Mouse (Mus musculus): ENCODE data around the gene Pitpnc1.

Pitpnc1 gene

DNA sequence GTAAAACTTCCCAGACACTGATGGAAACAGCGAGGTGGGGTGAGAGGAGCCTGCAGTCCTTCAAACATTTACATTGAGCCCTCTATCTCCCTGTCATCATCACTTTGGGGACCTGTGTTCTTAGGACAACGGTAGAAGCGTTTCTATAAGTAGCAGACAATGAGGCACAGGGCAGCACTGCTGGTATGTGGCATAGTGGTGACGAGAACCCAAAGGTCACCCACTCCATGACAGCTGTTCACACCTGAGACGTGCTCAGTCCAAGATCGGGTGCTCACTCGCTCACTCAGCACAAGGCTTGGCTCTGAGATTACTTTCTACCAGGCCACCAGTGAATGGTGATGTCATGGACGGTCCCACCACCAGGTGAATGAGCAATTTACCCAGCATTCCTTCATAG lies 286.7 kb downstream of the Pitpnc1 start:
- CTCF ChIA-PET, result interaction anchor here (0.6 kb wide), 1 partner anchor 50 kb away, joined by 4 read pairs; no protein-coding TSS in a partner anchor

DNA sequence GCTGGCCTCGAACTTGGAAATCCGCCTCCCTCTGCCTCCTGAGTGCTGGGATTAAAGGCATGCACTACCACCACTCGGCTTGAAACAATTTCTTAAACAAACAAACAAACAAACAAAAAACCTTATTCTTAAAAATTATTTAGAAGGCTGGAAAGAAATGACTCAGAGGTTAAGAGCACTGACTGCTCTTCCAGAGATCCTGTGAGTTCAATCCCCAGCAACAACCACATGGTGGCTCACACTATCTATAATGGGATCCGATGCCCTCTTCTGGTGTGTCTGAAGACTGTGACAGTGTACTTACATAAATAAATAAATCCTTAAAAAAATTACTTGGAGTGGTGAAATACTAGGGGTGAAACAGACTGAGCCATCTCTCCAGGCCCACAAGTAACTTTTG lies 309.3 kb downstream of the Pitpnc1 start:
- CTCF ChIA-PET, result no interaction called here

DNA sequence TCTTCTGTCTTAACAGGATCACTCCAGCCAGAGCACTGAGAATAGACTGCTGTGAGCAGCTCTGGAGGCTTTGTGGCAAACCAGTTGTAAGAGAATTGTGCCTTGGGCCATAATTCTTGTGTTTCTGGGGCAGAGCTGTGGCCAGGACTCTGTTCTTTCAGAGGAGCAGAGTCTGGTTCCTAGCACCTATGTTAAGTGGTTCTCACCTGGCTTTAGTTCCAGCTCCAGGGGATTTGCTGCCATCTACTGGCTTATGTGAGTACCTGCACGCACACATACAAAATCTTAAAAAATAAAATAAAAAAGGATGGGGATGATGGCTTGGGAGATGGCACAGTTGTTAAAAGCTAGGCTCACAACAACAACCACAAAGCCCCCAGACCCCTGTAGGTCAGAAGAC lies 311.5 kb downstream of the Pitpnc1 start:
- CTCF ChIA-PET, result no interaction called here

Data from spleen, embryonic (tissue).